Mouse (Mus musculus) liver, embryonic 14.5 days (tissue): ENCODE measurements around the gene Terb1.

Experiments used
- CTCF ChIP-seq: IDR thresholded peaks from 2 replicates; pipeline ENCODE4 v1.5.1; 2016; ENCODE audit warnings: antibody characterized with exemption, low read depth, control low read depth
- EP300 ChIP-seq: IDR thresholded peaks from 2 replicates; pipeline ENCODE4 v1.6.1; 2016; ENCODE audit warnings: antibody characterized with exemption, low read depth

DNA sequence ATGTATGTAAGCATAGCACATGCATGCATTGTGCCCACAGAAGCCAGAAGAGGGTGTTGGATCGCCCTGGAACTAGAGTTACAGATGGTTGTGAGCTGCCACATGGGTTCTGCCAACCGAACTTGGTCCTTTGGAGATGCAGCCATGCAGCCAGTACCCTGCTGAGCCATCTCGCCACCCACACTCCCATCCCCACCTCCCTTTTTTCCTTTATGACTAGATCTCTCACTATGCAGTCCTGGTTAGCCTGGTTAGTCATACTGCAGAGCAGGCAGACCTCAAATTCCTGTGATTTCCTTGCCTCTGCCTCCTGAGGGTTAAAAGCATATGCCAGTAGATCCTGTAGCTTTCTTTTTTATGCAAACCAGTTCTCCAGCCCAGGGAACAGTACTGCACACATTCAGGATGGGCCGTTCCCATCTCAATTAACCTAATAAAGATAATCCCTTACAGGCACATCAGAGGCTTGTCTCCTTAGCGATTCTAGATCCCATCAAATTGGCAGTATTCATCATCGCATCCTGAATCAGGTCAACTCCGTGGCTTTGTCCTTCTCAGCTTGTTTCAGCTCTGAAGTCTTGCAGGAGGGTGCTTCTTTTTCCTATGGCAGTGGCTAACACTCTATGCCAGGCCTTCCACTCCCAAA is 99.0 kb downstream of the Terb1 start:
- TF ChIP-seq CTCF (no peak), EP300 (no peak)
